Mouse (Mus musculus) cerebellum, adult 2 months (tissue): ENCODE measurements at regions not wholly inside any gene's neighbourhood (a gene's known extent, or its start where the extent isn't known, plus 50 kb on each side); places are given as distances from the start of the nearest gene placed in this dataset.

Experiments
- CTCF ChIP-seq: fragments of 200-500 bp; IDR thresholded peaks from 2 replicates; pipeline ENCODE4 v1.5.1; 2011; ENCODE audit warnings: low read depth, mild to moderate bottlenecking, control low read depth, low read length, moderate library complexity, borderline replicate concordance; ENCODE audit not compliant: insufficient read depth
- POLR2A ChIP-seq: fragments of 200-500 bp; IDR thresholded peaks from 2 replicates; pipeline ENCODE4 v1.6.1; 2011; ENCODE audit warnings: low read length, control low read depth, borderline replicate concordance; ENCODE audit not compliant: insufficient read depth

- TF ChIP-seq CTCF = no peak
- no peak for TF ChIP-seq POLR2A
These were observed 111.8 kb downstream of the Nucb2 start for GRCm38 (mm10) chr7:116615984-116616383.
